Mouse (Mus musculus): Measurements from ENCODE around the gene Add3. TPM values are rescaled to one million over a fixed set of nuclear protein-coding genes. Genes with fewer than 3 reads are reported as not detected.

Add3 gene
- polyA plus RNA-seq, 1 experiment from 2014 or later, result 120 TPM

DNA sequence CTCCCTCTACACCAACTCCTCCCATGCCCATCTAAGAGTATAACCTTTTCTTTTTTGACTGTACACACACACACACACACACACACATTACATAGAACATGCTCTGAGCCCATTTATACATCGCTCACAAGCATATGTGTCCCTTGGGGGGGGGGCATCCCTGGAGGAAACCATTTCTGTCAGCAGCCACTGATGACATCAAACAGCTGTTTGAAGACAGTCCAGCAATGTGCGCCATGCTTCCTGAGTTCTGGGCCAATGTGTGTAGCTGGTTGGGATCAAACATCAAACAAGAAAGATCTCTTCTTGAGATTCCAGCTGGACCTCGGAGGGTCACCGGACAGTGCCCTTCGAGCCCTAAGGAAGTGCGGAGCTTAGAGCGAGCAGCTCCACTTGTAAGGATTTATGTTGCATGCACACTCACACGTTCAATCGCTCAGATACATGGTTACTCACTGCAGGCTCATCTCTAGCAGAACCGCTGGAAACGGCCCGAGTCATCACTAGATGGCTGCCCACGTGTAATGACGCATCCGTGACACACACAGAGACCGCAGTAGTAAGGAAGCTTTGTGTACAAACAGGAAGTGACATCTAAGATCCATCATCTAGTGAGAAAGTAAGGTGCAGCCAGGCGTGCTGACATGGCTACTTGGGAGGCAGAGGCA, 132.9 kb downstream of the Add3 start:
- ATAC-seq (replicated peaks; ENCODE audit: low FRiP score, low TSS enrichment, low read depth), result no peak
- H3K4me1 ChIP-seq (replicated peaks; ENCODE audit: control insufficient read depth, insufficient read depth, low read length), result no peaks in the 10 kb centered on the region
- DNase-seq (ENCODE audit: low spot score), result no peak
- H3K9ac ChIP-seq (ENCODE audit: low read length), result no peak overlapping the region
- H3K27me3 ChIP-seq (replicated peaks; ENCODE audit: control insufficient read depth, insufficient read depth, low read length), result no peaks in the 10 kb centered on the region
- no peak overlapping the region for H3K4me2 ChIP-seq (ENCODE audit: low read length)
- WGBS, result 67% methylated on average over 17 of the region's 17 CpGs
- no peaks in the 10 kb centered on the region for H3K9me3 ChIP-seq (ENCODE audit: control insufficient read depth, low read length)
- H3K4me3 ChIP-seq (ENCODE audit: low read depth, low read length), result no peak overlapping the region
- H3K36me3 ChIP-seq (ENCODE audit: control insufficient read depth, insufficient read depth, low read length), result no peaks in the 10 kb centered on the region
- no peak overlapping the region for H3K27ac ChIP-seq (ENCODE audit: low read depth)

- H3K4me3 ChIP-seq (ENCODE audit: low read depth, low read length), result no peak overlapping the region
- no peaks in the 10 kb centered on the region for H3K36me3 ChIP-seq (ENCODE audit: control insufficient read depth, insufficient read depth, low read length)
- WGBS, result 85% methylated on average over 23 of the region's 23 CpGs
- H3K27ac ChIP-seq (ENCODE audit: low read depth), result no peak overlapping the region
- no peak overlapping the region for H3K4me2 ChIP-seq (ENCODE audit: low read length)
- H3K4me1 ChIP-seq (replicated peaks; ENCODE audit: control insufficient read depth, insufficient read depth, low read length), result no peaks in the 10 kb centered on the region
- no peaks in the 10 kb centered on the region for H3K9me3 ChIP-seq (ENCODE audit: control insufficient read depth, low read length)
- H3K27me3 ChIP-seq (replicated peaks; ENCODE audit: control insufficient read depth, insufficient read depth, low read length), result no peaks in the 10 kb centered on the region
- no peak for ATAC-seq (replicated peaks; ENCODE audit: low FRiP score, low TSS enrichment, low read depth)
- no peak for DNase-seq (ENCODE audit: low spot score)
- H3K9ac ChIP-seq (ENCODE audit: low read length), result no peak overlapping the region
Measured at GRCm38 (mm10) chr19:53273781-53274428, 133.7 kb downstream of the Add3 start.

DNA sequence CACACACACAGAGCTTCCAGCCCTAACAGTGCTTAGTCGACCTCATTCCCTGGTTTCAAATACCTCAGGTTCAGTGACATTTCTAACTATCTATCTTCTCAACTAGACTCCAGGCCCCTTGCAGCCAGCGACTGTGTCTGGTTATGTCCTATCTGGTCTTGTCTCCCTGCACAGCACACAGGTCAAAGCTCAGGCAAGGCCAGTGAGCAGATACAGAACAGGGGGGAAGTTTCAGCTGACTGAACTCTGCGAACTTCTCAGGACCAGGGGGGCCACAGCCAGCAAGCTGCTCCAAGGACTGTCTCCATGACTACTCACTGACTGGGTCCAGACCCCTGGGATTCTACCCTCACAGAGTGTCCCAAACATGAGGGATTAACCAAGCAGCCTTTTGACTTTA, 135.0 kb downstream of the Add3 start:
- Histone ChIP-seq H3K4me3 (ENCODE audit: low read depth, low read length) (no peak overlapping the region), H3K27ac (ENCODE audit: low read depth) (no peak overlapping the region), H3K27me3 (replicated peaks; ENCODE audit: control insufficient read depth, insufficient read depth, low read length) (no peaks in the 10 kb centered on the region), H3K4me1 (replicated peaks; ENCODE audit: control insufficient read depth, insufficient read depth, low read length) (no peaks in the 10 kb centered on the region), H3K36me3 (ENCODE audit: control insufficient read depth, insufficient read depth, low read length) (no peaks in the 10 kb centered on the region), H3K9me3 (ENCODE audit: control insufficient read depth, low read length) (no peaks in the 10 kb centered on the region), H3K9ac (ENCODE audit: low read length) (no peak overlapping the region), H3K4me2 (ENCODE audit: low read length) (no peak overlapping the region)
- 15% methylated on average over 3 of the region's 3 CpGs for WGBS
- DNase-seq (ENCODE audit: low spot score), result no peak
- ATAC-seq (replicated peaks; ENCODE audit: low FRiP score, low TSS enrichment, low read depth), result no peak

GRCm38 (mm10) chr19:53276902-53277707, 136.9 kb downstream of the Add3 start:
- no peak for ATAC-seq (replicated peaks; ENCODE audit: low FRiP score, low TSS enrichment, low read depth)

GRCm38 (mm10) chr19:53278491-53279415, 138.5 kb downstream of the Add3 start:
- whole genome bisulfite sequencing, result 77% methylated on average over 18 of the region's 19 CpGs
- DNase-seq (ENCODE audit: low spot score), result no peak
- no peak overlapping the region for H3K4me3 ChIP-seq (ENCODE audit: low read depth, low read length)
- no peaks in the 10 kb centered on the region for H3K36me3 ChIP-seq (ENCODE audit: control insufficient read depth, insufficient read depth, low read length)
- no peak for ATAC-seq (replicated peaks; ENCODE audit: low FRiP score, low TSS enrichment, low read depth)
- H3K27me3 ChIP-seq (replicated peaks; ENCODE audit: control insufficient read depth, insufficient read depth, low read length), result no peaks in the 10 kb centered on the region
- H3K9ac ChIP-seq (ENCODE audit: low read length), result no peak overlapping the region
- H3K4me2 ChIP-seq (ENCODE audit: low read length), result no peak overlapping the region
- H3K4me1 ChIP-seq (replicated peaks; ENCODE audit: control insufficient read depth, insufficient read depth, low read length), result no peaks in the 10 kb centered on the region
- no peaks in the 10 kb centered on the region for H3K9me3 ChIP-seq (ENCODE audit: control insufficient read depth, low read length)
- no peak overlapping the region for H3K27ac ChIP-seq (ENCODE audit: low read depth)

More at GRCm38 (mm10) chr19:53276902-53277707, 136.9 kb downstream of the Add3 start:
- no peak for DNase-seq (ENCODE audit: low spot score)
- Histone ChIP-seq H3K4me3 (ENCODE audit: low read depth, low read length) (no peak overlapping the region), H3K27me3 (replicated peaks; ENCODE audit: control insufficient read depth, insufficient read depth, low read length) (no peaks in the 10 kb centered on the region), H3K9me3 (ENCODE audit: control insufficient read depth, low read length) (no peaks in the 10 kb centered on the region), H3K4me2 (ENCODE audit: low read length) (no peak overlapping the region), H3K9ac (ENCODE audit: low read length) (no peak overlapping the region), H3K36me3 (ENCODE audit: control insufficient read depth, insufficient read depth, low read length) (no peaks in the 10 kb centered on the region), H3K4me1 (replicated peaks; ENCODE audit: control insufficient read depth, insufficient read depth, low read length) (no peaks in the 10 kb centered on the region), H3K27ac (ENCODE audit: low read depth) (no peak overlapping the region)
- WGBS, result 56% methylated on average over 19 of the region's 19 CpGs

GRCm38 (mm10) chr19:53280254-53280653, 140.0 kb downstream of the Add3 start:
- ATAC-seq (replicated peaks; ENCODE audit: low FRiP score, low TSS enrichment, low read depth) (no peak), DNase-seq (ENCODE audit: low spot score) (no peak)
- no peaks in the 10 kb centered on the region for H3K9me3 ChIP-seq (ENCODE audit: control insufficient read depth, low read length)
- no peaks in the 10 kb centered on the region for H3K4me1 ChIP-seq (replicated peaks; ENCODE audit: control insufficient read depth, insufficient read depth, low read length)
- no peaks in the 10 kb centered on the region for H3K27me3 ChIP-seq (replicated peaks; ENCODE audit: control insufficient read depth, insufficient read depth, low read length)
- no peak overlapping the region for H3K9ac ChIP-seq (ENCODE audit: low read length)
- no peak overlapping the region for H3K4me2 ChIP-seq (ENCODE audit: low read length)
- no peaks in the 10 kb centered on the region for H3K36me3 ChIP-seq (ENCODE audit: control insufficient read depth, insufficient read depth, low read length)
- H3K4me3 ChIP-seq (ENCODE audit: low read depth, low read length), result no peak overlapping the region
- no peak overlapping the region for H3K27ac ChIP-seq (ENCODE audit: low read depth)
- 78% methylated on average over 8 of the region's 8 CpGs for WGBS

GRCm38 (mm10) chr19:53282571-53282970, 142.3 kb downstream of the Add3 start:
- Histone ChIP-seq H3K27ac (ENCODE audit: low read depth) (no peak overlapping the region), H3K4me3 (ENCODE audit: low read depth, low read length) (no peak overlapping the region), H3K36me3 (ENCODE audit: control insufficient read depth, insufficient read depth, low read length) (no peaks in the 10 kb centered on the region), H3K9ac (ENCODE audit: low read length) (no peak overlapping the region), H3K4me1 (replicated peaks; ENCODE audit: control insufficient read depth, insufficient read depth, low read length) (no peaks in the 10 kb centered on the region), H3K27me3 (replicated peaks; ENCODE audit: control insufficient read depth, insufficient read depth, low read length) (no peaks in the 10 kb centered on the region), H3K4me2 (ENCODE audit: low read length) (no peak overlapping the region), H3K9me3 (ENCODE audit: control insufficient read depth, low read length) (no peaks in the 10 kb centered on the region)
- ATAC-seq (replicated peaks; ENCODE audit: low FRiP score, low TSS enrichment, low read depth) (no peak), DNase-seq (ENCODE audit: low spot score) (no peak)
- 79% methylated on average over 10 of the region's 10 CpGs for WGBS

GRCm38 (mm10) chr19:53283742-53284141, 143.5 kb downstream of the Add3 start:
- H3K4me2 ChIP-seq (ENCODE audit: low read length), result no peak overlapping the region
- H3K4me1 ChIP-seq (replicated peaks; ENCODE audit: control insufficient read depth, insufficient read depth, low read length), result no peaks in the 10 kb centered on the region
- H3K27me3 ChIP-seq (replicated peaks; ENCODE audit: control insufficient read depth, insufficient read depth, low read length), result no peaks in the 10 kb centered on the region
- no peak for ATAC-seq (replicated peaks; ENCODE audit: low FRiP score, low TSS enrichment, low read depth)
- no peak overlapping the region for H3K27ac ChIP-seq (ENCODE audit: low read depth)
- no peak for DNase-seq (ENCODE audit: low spot score)
- no peaks in the 10 kb centered on the region for H3K9me3 ChIP-seq (ENCODE audit: control insufficient read depth, low read length)
- H3K36me3 ChIP-seq (ENCODE audit: control insufficient read depth, insufficient read depth, low read length), result no peaks in the 10 kb centered on the region
- WGBS, result 84% methylated on average over 7 of the region's 7 CpGs
- H3K4me3 ChIP-seq (ENCODE audit: low read depth, low read length), result no peak overlapping the region
- H3K9ac ChIP-seq (ENCODE audit: low read length), result no peak overlapping the region
